Mouse (Mus musculus): Measurements from ENCODE around the gene Gm20834. TPM values are rescaled to one million over a fixed set of nuclear protein-coding genes. Genes with fewer than 3 reads are reported as not detected.

Gene Gm20834
- polyA plus RNA-seq (2017; shearing (Covaris generic)) = not detected

DNA sequence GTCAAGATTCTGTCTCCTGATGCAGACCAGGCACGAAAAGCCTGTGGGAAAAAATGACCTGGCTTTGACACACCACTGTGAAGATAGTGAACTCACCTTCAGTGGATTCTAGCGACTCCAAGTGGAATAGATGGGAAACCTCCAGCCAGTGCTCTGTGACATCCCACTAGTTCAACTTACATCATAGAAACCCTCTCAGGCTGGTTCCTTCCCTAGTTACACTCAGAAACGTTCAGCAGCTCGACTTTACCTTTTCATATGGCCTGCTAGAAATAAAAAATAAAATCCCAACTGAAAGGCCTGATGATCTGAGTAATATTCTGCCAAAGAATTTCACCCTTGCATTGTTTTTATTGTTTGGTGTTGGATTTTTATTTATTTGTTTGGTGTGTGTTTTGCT is at the start of gene Gm20834:
TSS of gene Gm20834 (minus strand) at position 101 of the 400 bp plus-strand sequence.

Other genes with a start within 250 kb of the Gm20834 start
- not detected for gene Gm21310, start 177.4 kb downstream of the Gm20834 start, polyA plus RNA-seq (2017; shearing (Covaris generic))
- gene Gm28510, start 88.1 kb upstream of the Gm20834 start, polyA plus RNA-seq (2017; shearing (Covaris generic)) = not detected
- gene Gm20737, start 211.5 kb upstream of the Gm20834 start, polyA plus RNA-seq (2017; shearing (Covaris generic)) = not detected
- gene Gm21775, start 228.9 kb upstream of the Gm20834 start, polyA plus RNA-seq (2017; shearing (Covaris generic)) = not detected